Mouse (Mus musculus): ENCODE measurements at regions not wholly inside any gene's neighbourhood (a gene's known extent, or its start where the extent isn't known, plus 50 kb on each side); places are given as distances from the start of the nearest gene placed in this dataset.

DNA sequence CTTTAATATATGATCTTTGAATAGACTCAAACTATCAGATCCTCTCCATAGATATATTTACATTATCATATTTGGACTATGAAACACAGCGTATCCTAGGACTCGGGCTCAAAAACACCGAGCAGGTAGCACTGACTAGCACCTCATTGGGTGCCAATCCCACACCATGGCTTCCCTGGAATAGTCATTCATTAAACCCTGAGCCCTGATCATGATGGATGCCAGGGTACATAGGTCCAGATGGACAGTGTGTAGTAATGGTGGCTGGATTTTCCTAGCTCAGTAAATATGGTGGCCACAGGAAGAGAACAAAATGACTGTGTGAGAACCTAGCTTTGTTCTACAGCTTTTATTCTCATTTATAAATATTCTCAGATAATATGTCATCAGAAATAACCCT lies 390.1 kb upstream of the Nr2f2 start:
- H3K36me3 ChIP-seq (ENCODE audit: control insufficient read depth, insufficient read depth): no peaks in the 10 kb centered on the region
- 90% methylated on average over 3 of the region's 3 CpGs for WGBS

DNA sequence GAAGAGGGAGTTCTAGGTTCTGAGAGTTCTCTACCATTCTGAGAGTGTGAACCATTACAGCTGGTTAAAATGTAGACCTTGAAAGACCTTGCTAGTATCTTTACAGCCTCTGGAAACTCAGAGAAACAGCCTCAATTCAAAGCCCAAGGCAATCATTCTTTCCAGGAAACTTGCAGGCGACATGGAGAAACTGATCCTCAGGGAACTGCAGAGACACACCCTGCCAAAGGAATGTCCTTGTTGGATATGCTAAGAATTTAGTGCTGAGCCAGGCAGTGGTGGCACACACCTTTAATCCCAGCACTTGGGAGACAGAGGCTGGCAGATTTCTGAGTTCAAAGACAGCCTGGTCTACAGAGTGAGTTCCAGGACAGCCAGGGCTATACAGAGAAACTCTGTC lies 388.3 kb upstream of the Nr2f2 start:
- Histone ChIP-seq H3K4me2 (replicated peaks; ENCODE audit: low read depth) (no peak overlapping the region), H3K9me3 (ENCODE audit: control insufficient read depth) (no peaks in the 10 kb centered on the region), H3K9ac (ENCODE audit: low read depth, low read length) (no peak overlapping the region), H3K4me3 (ENCODE audit: low read depth, low read length) (no peak overlapping the region), H3K27me3 (replicated peaks; ENCODE audit: control insufficient read depth, insufficient read depth, low read length) (no peaks in the 10 kb centered on the region), H3K27ac (ENCODE audit: low read depth, low read length) (no peak overlapping the region), H3K4me1 (replicated peaks; ENCODE audit: control insufficient read depth, insufficient read depth, low read length) (no peaks in the 10 kb centered on the region), H3K36me3 (ENCODE audit: control insufficient read depth, insufficient read depth) (no peaks in the 10 kb centered on the region)
- no peak for TF ChIP-seq CTCF (IDR thresholded peaks at IDR 0.05; ENCODE audit: low read depth)
- ATAC-seq: no peak
- WGBS: 46% methylated on average over 1 of the region's 1 CpGs

More for the DNA sequence above, 390.1 kb upstream of the Nr2f2 start:
- no peak overlapping the region for H3K4me2 ChIP-seq (replicated peaks; ENCODE audit: low read depth)
- H3K27me3 ChIP-seq (replicated peaks; ENCODE audit: control insufficient read depth, insufficient read depth, low read length): no peaks in the 10 kb centered on the region
- H3K27ac ChIP-seq (ENCODE audit: low read depth, low read length): no peak overlapping the region
- H3K9ac ChIP-seq (ENCODE audit: low read depth, low read length): no peak overlapping the region
- no peak for ATAC-seq
- TF ChIP-seq CTCF (IDR thresholded peaks at IDR 0.05; ENCODE audit: low read depth): no peak
- H3K4me1 ChIP-seq (replicated peaks; ENCODE audit: control insufficient read depth, insufficient read depth, low read length): no peaks in the 10 kb centered on the region
- H3K9me3 ChIP-seq (ENCODE audit: control insufficient read depth): no peaks in the 10 kb centered on the region
- H3K4me3 ChIP-seq (ENCODE audit: low read depth, low read length): no peak overlapping the region

DNA sequence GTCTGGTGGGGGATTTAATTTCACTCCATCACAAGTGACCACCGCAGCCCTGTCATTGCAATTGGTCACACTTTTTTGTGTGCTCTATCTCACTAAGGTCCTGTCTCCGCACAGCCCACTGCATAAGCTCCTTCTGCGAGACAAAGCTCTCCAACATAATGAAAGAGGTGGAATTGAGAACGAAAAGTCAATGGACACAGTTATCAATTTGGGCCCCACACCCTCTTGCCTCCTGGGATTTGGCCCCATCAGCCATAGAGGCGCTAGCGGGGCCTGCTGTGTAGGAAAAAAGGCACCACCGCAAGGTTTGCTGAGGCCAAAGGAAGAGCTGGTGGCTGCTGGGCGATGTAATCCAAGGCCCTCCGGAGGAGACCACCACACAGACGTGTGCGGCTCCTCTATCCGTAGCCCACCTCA lies 386.3 kb upstream of the Nr2f2 start:
- H3K27ac ChIP-seq (ENCODE audit: low read depth, low read length): no peak overlapping the region
- no peak overlapping the region for H3K4me2 ChIP-seq (replicated peaks; ENCODE audit: low read depth)
- WGBS: 94% methylated on average over 12 of the region's 12 CpGs
- no peaks in the 10 kb centered on the region for H3K27me3 ChIP-seq (replicated peaks; ENCODE audit: control insufficient read depth, insufficient read depth, low read length)
- no peak for ATAC-seq
- H3K4me3 ChIP-seq (ENCODE audit: low read depth, low read length): no peak overlapping the region
- no peaks in the 10 kb centered on the region for H3K9me3 ChIP-seq (ENCODE audit: control insufficient read depth)
- no peaks in the 10 kb centered on the region for H3K36me3 ChIP-seq (ENCODE audit: control insufficient read depth, insufficient read depth)
- no peaks in the 10 kb centered on the region for H3K4me1 ChIP-seq (replicated peaks; ENCODE audit: control insufficient read depth, insufficient read depth, low read length)
- no peak overlapping the region for H3K9ac ChIP-seq (ENCODE audit: low read depth, low read length)
- no peak for TF ChIP-seq CTCF (IDR thresholded peaks at IDR 0.05; ENCODE audit: low read depth)

DNA sequence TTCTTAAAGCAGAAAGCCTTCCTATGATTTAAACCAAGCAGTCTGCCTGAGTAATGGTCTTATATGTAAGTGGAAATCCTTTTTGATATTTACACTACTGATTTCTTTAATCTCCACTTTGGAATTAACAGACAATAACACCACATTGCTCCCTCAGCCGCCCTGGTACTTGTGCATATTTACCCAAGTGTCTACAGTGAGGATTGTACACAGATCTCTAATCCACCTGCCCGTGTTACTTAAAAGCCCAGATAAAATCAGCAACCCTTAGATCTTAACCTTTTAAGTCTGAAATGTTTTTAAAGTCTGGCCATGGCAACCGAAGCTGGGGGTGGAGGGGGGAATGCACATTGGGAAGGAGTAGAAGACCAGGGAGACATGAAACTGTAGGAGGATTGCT lies 382.3 kb upstream of the Nr2f2 start:
- no peak for ATAC-seq
- WGBS: 20% methylated on average over 3 of the region's 3 CpGs
- Histone ChIP-seq H3K36me3 (ENCODE audit: control insufficient read depth, insufficient read depth) (no peaks in the 10 kb centered on the region), H3K27ac (ENCODE audit: low read depth, low read length) (no peak overlapping the region), H3K4me1 (replicated peaks; ENCODE audit: control insufficient read depth, insufficient read depth, low read length) (no peaks in the 10 kb centered on the region), H3K27me3 (replicated peaks; ENCODE audit: control insufficient read depth, insufficient read depth, low read length) (no peaks in the 10 kb centered on the region), H3K9ac (ENCODE audit: low read depth, low read length) (no peak overlapping the region), H3K4me2 (replicated peaks; ENCODE audit: low read depth) (no peak overlapping the region), H3K4me3 (ENCODE audit: low read depth, low read length) (no peak overlapping the region), H3K9me3 (ENCODE audit: control insufficient read depth) (no peaks in the 10 kb centered on the region)
- TF ChIP-seq CTCF (IDR thresholded peaks at IDR 0.05; ENCODE audit: low read depth): no peak

DNA sequence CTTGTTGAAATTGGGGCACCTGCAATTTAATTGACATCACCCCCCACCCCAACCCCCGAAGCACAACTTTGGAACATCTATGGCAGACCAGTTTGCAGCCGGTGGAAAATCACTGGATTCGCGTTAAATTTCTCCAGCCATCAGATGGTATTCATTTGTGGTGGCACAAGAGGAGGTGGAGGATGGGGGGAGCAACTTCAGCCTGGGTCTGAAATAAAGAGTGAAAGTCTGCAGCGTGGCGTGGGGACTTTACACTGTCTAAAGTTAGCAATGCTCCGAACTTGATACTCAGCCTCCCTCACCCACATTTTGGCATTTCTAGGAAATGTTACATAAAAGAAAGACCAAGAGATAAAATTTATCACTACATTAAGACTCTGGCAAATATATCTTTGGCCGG lies 381.8 kb upstream of the Nr2f2 start:
- H3K4me2 ChIP-seq (replicated peaks; ENCODE audit: low read depth): no peak overlapping the region
- no peaks in the 10 kb centered on the region for H3K9me3 ChIP-seq (ENCODE audit: control insufficient read depth)
- ATAC-seq: no peak
- WGBS: 61% methylated on average over 8 of the region's 8 CpGs
- no peak overlapping the region for H3K27ac ChIP-seq (ENCODE audit: low read depth, low read length)
- no peak overlapping the region for H3K9ac ChIP-seq (ENCODE audit: low read depth, low read length)
- TF ChIP-seq CTCF (IDR thresholded peaks at IDR 0.05; ENCODE audit: low read depth): no peak
- H3K27me3 ChIP-seq (replicated peaks; ENCODE audit: control insufficient read depth, insufficient read depth, low read length): no peaks in the 10 kb centered on the region
- no peak overlapping the region for H3K4me3 ChIP-seq (ENCODE audit: low read depth, low read length)
- H3K36me3 ChIP-seq (ENCODE audit: control insufficient read depth, insufficient read depth): no peaks in the 10 kb centered on the region
- no peaks in the 10 kb centered on the region for H3K4me1 ChIP-seq (replicated peaks; ENCODE audit: control insufficient read depth, insufficient read depth, low read length)

DNA sequence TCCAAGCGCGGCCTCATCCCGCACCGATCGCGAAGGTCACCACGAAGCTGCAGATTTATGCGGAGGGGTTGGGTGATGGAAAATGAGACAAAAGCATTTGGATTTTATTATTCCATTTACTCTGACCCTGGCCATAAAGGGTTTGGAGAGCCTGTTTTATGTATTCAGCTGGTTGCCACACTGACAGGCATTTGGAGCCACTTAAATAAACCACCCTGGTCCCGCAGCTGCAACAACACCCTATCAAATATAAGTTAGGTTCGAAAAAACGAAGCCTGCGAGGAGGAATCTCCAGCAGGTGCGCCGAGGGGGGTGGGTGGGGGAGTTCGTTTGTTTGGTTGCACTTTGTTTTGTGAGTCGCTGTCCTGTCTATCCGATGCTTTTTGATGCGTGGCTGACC lies 377.8 kb upstream of the Nr2f2 start:
- 73% methylated on average over 18 of the region's 18 CpGs for WGBS
- Histone ChIP-seq H3K9me3 (ENCODE audit: control insufficient read depth) (no peaks in the 10 kb centered on the region), H3K27me3 (replicated peaks; ENCODE audit: control insufficient read depth, insufficient read depth, low read length) (no peaks in the 10 kb centered on the region), H3K27ac (ENCODE audit: low read depth, low read length) (no peak overlapping the region), H3K9ac (ENCODE audit: low read depth, low read length) (no peak overlapping the region), H3K36me3 (ENCODE audit: control insufficient read depth, insufficient read depth) (no peaks in the 10 kb centered on the region), H3K4me2 (replicated peaks; ENCODE audit: low read depth) (no peak overlapping the region), H3K4me3 (ENCODE audit: low read depth, low read length) (no peak overlapping the region), H3K4me1 (replicated peaks; ENCODE audit: control insufficient read depth, insufficient read depth, low read length) (no peaks in the 10 kb centered on the region)
- no peak for ATAC-seq
- TF ChIP-seq CTCF (IDR thresholded peaks at IDR 0.05; ENCODE audit: low read depth): no peak

DNA sequence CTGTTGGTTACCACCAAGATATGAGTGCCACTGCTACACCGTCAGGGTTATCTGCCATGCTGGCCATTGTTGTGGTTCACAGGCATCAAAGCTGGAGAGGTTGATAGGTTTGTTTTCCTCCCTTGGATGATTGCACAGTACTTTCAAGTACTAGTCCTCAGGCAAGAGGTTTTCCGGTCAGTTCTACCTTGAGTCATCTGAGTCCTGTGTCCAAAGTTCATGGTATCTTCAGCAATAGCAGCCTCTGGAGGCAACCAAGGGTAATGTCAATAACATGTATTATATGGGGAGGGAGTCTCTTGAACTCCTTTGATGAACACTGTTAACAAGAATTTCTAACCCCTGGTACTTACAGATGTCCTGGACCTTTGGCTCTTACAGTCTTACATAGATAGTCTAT lies 369.1 kb upstream of the Nr2f2 start:
- no peak overlapping the region for H3K4me2 ChIP-seq (replicated peaks; ENCODE audit: low read depth)
- H3K4me1 ChIP-seq (replicated peaks; ENCODE audit: control insufficient read depth, insufficient read depth, low read length): no peaks in the 10 kb centered on the region
- WGBS: 73% methylated on average over 2 of the region's 2 CpGs
- peak; percentile 60 for TF ChIP-seq CTCF (IDR thresholded peaks at IDR 0.05; ENCODE audit: low read depth)
- H3K9ac ChIP-seq (ENCODE audit: low read depth, low read length): no peak overlapping the region
- H3K27ac ChIP-seq (ENCODE audit: low read depth, low read length): no peak overlapping the region
- no peaks in the 10 kb centered on the region for H3K36me3 ChIP-seq (ENCODE audit: control insufficient read depth, insufficient read depth)
- H3K4me3 ChIP-seq (ENCODE audit: low read depth, low read length): no peak overlapping the region
- no peaks in the 10 kb centered on the region for H3K27me3 ChIP-seq (replicated peaks; ENCODE audit: control insufficient read depth, insufficient read depth, low read length)
- ATAC-seq: peak; percentile 86
- H3K9me3 ChIP-seq (ENCODE audit: control insufficient read depth): no peaks in the 10 kb centered on the region

All from intestine, postnatal 0 days (tissue).